Mouse (Mus musculus): ENCODE results near the gene Polr3gl.
"Not testable (repeated sequence)": the region's sequence is repeated elsewhere in the genome, so short reads cannot be mapped to it uniquely, and the experiment has no call there.

Gene Polr3gl

GRCm38 (mm10) chr3:96593790-96594560 lies at the start of gene Polr3gl:
Gene Polr3gl (minus strand): TSS chr3:96594181.
- peak; percentile 92 for DNase-seq (ENCODE audit: low spot score)

GRCm38 (mm10) chr3:96639219-96639618 lies 45.2 kb upstream of the Polr3gl start:
- peak; percentile 46 for DNase-seq (ENCODE audit: low spot score)

- DNase-seq (ENCODE audit: low spot score), result no peak
Observed at GRCm38 (mm10) chr3:96636448-96636847, 42.5 kb upstream of the Polr3gl start.

- no peak for DNase-seq (ENCODE audit: low spot score)
Observed at GRCm38 (mm10) chr3:96635906-96636305, 41.9 kb upstream of the Polr3gl start.

DNA sequence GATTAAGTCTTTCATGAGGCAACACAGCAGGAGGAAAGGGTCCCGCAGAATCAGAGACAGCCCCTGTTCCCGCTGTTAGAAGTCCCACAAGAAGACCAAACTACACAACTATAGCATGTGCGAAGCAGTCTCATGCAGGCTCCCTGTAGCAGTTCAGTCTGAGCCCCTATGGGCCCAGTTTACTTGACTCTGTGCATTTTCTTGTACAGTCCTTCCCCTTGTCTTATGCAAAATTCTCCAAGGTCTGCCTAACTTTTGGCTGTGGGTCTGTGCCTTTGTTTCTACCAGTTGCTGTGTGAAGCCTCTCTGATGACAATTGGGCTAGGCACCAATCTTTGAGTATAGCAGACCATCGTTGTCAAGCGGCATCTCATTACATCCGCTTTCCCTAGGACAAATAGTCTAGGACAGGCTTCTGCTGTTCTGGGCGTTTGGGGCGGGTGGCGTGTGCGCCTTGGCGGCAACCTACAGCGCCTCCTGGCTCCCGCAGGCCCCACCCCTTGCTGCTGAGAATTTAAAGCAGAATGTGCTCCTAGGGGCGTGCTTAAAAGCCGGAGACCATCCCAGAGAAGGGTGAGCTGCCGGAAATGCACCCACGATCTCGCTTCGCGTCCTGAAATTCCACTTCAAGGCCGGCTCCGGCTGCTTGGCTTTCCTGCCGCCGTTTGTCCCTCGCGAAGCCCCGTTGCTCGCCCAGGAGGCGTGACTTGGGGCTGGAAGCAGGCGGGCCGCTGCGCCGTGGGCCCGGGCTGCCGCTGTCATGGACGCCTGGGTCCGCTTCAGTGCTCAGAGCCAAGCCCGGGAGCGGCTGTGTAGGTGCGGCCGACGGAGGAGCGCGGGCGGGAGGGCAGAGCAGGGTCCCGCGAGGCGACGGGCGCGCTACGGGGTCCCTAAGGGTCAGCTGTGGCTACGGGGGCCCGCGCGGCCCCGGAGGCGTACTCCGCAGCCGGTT lies 41.2 kb upstream of the Polr3gl start, which contains the start of the genes Pex11b and Gm42957:
TSS of gene Pex11b (plus strand) at position 449 of the 952 bp plus-strand sequence.
TSS of gene Gm42957 (plus strand) at position 547 of the 952 bp plus-strand sequence.
- DNase-seq (ENCODE audit: low spot score), result peak; percentile 90

DNA sequence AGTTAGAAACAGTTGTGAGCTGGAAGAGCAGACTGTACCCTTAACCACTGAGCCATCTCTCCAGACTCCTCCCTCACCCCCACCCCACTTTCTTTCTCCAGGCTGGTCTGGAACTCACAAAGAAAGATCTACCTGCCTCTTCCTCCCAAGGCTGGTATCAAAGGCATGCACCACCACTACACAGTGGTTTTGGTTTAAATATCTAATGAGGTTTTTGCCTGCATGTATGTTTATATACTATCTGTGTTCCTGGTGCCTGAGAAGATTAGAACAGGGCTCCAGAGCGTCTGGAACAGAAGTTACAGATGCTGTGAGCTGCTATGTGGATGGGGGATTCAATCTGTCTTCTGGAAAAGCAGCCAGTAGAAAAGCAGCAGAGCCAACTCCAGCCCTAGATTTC lies 40.0 kb upstream of the Polr3gl start:
- no peak for DNase-seq (ENCODE audit: low spot score)

DNA sequence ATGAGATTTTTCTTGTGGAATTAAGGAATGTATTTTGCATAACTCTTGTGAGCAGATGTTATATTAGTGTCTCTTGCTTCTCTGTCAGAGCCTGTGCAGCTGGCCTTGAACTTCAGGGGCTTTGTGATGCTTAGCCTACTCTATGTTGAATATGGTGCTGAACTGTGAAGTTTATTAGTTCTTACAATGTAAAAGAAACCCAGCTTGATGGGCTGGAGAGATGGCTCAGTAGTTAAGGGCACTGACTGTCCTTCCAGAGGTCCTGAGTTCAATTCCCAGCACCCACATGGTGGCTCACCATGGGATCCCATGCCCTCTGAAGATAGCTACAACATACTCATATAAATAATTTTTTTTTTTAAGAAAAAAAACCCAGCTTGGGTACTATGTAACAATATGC lies 38.1 kb upstream of the Polr3gl start:
- no peak for DNase-seq (ENCODE audit: low spot score)

GRCm38 (mm10) chr3:96629729-96630600 lies 36.0 kb upstream of the Polr3gl start, which contains the start of gene Rbm8a:
Gene Rbm8a (plus strand): TSS chr3:96629933.
- DNase-seq (ENCODE audit: low spot score), result peak; percentile 92

GRCm38 (mm10) chr3:96623201-96623600 lies 29.2 kb upstream of the Polr3gl start:
- DNase-seq (ENCODE audit: low spot score), result no peak

GRCm38 (mm10) chr3:96617941-96618340 lies 24.0 kb upstream of the Polr3gl start:
- DNase-seq (ENCODE audit: low spot score), result no peak

DNA sequence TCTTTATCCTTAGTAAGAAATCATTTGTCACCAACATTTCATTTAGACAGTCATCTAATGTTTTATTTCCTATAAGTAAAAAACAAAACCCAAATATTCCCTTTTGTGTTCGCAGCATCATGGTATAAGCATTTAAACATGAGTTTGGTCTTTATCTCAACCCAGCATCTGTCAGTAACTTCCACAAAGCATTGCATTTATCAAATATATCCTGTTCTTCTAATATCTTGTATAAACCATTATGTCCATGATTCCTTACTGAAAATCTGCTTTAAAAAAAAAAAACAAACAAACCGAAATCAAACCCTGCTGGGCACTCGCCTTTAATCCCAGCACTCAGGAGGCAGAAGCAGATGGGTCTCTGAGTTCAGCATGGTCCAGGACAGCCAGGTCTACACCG lies 12.6 kb upstream of the Polr3gl start:
- no peak for DNase-seq (ENCODE audit: low spot score)

- not testable (repeated sequence) for DNase-seq (ENCODE audit: low spot score)
Observed at GRCm38 (mm10) chr3:96606007-96606406, 12.0 kb upstream of the Polr3gl start.

GRCm38 (mm10) chr3:96603311-96603710 lies 9.3 kb upstream of the Polr3gl start:
- no peak for DNase-seq (ENCODE audit: low spot score)

DNA sequence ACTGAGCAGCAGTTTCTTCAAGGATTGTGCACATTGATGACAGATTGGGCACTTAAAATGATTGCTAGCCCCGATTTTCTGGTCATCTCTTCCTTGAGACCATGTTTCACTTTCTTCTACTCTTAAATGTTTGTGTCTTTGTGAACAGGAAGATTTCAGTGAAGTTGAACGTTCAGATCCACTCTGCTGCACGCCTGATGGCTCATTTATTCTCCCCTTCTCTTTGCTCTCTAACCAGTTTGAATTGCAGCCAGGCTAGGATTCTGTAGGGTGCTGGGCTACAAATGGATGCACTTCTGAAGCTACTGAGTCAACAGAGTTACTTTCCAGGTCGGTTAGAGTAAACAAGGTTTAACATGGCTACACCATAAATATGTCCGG lies 8.7 kb upstream of the Polr3gl start:
- no peak for DNase-seq (ENCODE audit: low spot score)

GRCm38 (mm10) chr3:96601941-96602703 lies 8.1 kb upstream of the Polr3gl start:
- DNase-seq (ENCODE audit: low spot score), result peak; percentile 45

DNA sequence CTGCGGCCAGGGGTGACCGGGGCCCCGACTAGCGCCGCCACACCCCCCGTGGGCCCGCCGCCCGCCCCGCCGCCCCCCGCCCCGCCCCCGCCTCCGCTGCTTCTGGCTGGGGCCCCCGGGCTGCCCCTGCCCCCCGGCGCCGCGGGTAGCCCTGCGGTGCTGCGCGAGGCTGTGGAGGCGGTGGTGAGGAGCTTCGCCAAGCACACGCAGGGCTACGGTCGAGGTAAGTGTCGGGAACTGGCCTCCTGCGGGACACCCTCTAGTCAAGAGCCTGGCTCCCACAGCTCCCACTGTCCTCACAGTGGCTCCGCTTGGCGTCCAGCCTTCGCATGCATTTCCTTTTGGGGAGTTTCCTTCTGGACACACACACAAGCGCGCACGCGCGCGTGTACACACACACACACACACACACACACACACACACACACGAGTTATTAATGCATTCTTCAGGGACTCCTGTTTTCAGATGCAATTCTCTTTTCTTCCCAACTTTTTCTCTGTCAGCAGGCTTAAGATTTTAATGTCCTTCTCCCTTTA lies 7.3 kb upstream of the Polr3gl start:
- peak; percentile 77 for DNase-seq (ENCODE audit: low spot score)

GRCm38 (mm10) chr3:96600639-96601250 lies 6.8 kb upstream of the Polr3gl start, which contains the start of gene Lix1l:
Gene Lix1l (plus strand): TSS chr3:96601149.
- DNase-seq (ENCODE audit: low spot score), result peak; percentile 92

DNA sequence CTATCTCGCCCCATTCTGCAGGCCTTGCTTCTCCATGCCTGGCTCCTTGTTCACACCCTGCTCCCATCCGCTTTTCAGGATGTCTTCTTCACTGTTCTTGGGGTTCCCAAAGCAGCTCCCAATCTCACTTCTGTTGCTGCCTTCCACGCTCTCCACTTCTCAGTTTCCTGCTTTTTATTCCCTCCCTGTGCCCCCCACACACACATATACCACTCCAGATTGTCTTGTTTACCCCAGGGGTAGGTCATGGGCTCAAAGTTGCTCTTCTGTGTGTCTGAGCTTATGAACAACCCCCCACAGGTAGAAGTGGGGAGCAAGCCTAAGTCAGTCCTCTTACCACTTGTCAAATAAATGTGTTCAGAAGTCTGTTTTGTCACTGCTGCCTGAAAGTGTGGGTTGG lies 5.4 kb upstream of the Polr3gl start:
- DNase-seq (ENCODE audit: low spot score), result no peak

GRCm38 (mm10) chr3:96599069-96599393 lies 5.0 kb upstream of the Polr3gl start:
- DNase-seq (ENCODE audit: low spot score), result no peak

Data from ovary, postnatal 36 days (tissue).